Comparison of ENCODE assay signal across 13 mouse cellular contexts in genomic region chr16:17291016-17291415, GRCm38 (mm10). TPM values are rescaled to one million over a fixed set of nuclear protein-coding genes. Genes with fewer than 3 reads are reported as not detected.
"Had no signal": no experiment of that assay in that cellular context is flagged by ENCODE, and none has a peak within 500 bp of the region (broad histone marks: within the 10 kb centered on the region; RNA-seq: fewer than 3 reads in every experiment).

No protein-coding gene starts in this region.

- ATAC-seq: midbrain, embryonic 13.5 days; midbrain, embryonic 15.5 days had no signal

- DNase-seq: lung, adult 18-20 months; lung, embryonic 14.5 days; lung, postnatal 10 days; lung, postnatal 4 days; right cerebral cortex, postnatal 25 days; right cerebral cortex, postnatal 4 days; spleen, adult 18-20 months; thymus, adult 18-20 months; thymus, postnatal 14 days; thymus, postnatal 36 days had no signal

RNA-seq across cellular contexts. Expression of gene Serpind1, which starts 40.2 kb away (rescaled TPM):
- total RNA-seq: megakaryocyte, adult 5-6 weeks had no signal
